8 mouse cellular contexts compared by ENCODE assay signal in the genomic region with DNA sequence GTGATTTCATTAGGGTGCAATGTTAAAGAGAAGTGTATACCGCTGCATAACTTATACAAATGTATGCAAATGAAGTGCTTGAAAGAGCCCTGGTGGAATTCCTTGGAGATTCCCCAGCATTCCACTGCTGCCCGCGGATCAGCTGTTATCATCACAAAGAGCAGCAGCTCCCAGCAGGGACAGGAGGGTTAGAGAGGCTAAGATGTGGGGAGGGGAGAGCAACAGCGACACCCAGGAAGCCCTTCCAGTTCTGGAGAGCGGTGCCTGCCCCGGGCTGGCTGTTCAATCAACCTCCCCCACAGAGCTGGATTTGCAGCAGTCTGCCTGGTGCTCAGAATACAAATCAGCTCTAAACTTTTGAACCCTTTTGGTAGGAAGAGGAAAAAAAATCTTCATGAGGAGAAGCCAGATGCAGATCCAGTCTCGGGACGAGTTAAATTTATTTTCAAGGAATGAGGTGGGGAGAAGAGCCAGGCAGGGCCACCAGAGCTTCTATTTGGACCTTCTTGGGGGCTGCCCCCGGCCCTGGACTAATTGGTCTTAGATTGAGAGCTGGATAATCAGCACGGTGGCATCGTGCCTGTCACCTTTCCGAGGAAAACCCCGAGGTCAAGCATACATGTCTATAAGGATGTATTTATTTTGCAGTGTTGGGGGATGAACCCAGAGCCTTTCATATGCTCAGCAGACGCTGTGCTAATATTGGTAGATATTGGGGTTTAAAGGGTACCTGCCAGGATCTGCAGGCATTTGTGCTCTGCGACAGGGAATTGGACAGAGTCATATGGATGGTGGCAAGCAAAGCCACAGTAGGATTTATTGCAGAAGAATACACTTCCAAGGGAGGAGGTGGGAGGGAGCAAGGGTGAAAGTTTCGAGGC.
A peak's percentile ranks its signal among the peaks of the same experiment; 100 is the strongest.
DNase-seq lines count a peak whose midpoint lies in the region; ATAC-seq and TF ChIP-seq lines count a peak whose summit lies in the region.

No protein-coding gene starts in this region.

- 0 out of 2 replicates have a peak, but pooled peaks have one; percentile 53 for ATAC-seq in intestine, embryonic 14.5 days (replicated peaks; ENCODE audit: low FRiP score, low TSS enrichment, low read depth)
- ATAC-seq in intestine, postnatal 0 days = no peak
- peak; percentile 96 for ATAC-seq in hindbrain, embryonic 12.5 days (ENCODE audit: low FRiP score)
- peak; percentile 97 for ATAC-seq in neural tube, embryonic 13.5 days (ENCODE audit: low read depth)
- ATAC-seq in erythroid progenitor cell, adult 5-6 weeks (replicated peaks; ENCODE audit: low FRiP score, poor library complexity, severe bottlenecking) = no peak
- ATAC-seq in monocyte, adult 5-6 weeks (replicated peaks; ENCODE audit: insufficient number of reproducible peaks, low FRiP score, low TSS enrichment, poor library complexity, severe bottlenecking) = no peak

- peak overlapping the region; percentile 24 for H3K4me2 ChIP-seq in intestine, embryonic 14.5 days (ENCODE audit: low read length)
- H3K4me2 ChIP-seq in intestine, postnatal 0 days (replicated peaks; ENCODE audit: low read depth) = no peak overlapping the region
- peak overlapping the region; percentile 37 for H3K4me2 ChIP-seq in hindbrain, embryonic 12.5 days (replicated peaks)
- peak overlapping the region; percentile 41 for H3K4me2 ChIP-seq in neural tube, embryonic 13.5 days

- H3K9ac ChIP-seq in intestine, embryonic 14.5 days (ENCODE audit: low read length) = no peak overlapping the region
- no peak overlapping the region for H3K9ac ChIP-seq in intestine, postnatal 0 days (ENCODE audit: low read depth, low read length)
- H3K9ac ChIP-seq in hindbrain, embryonic 12.5 days = no peak overlapping the region
- peak overlapping the region; percentile 45 for H3K9ac ChIP-seq in neural tube, embryonic 13.5 days

- DNase-seq in intestine, embryonic 14.5 days (ENCODE audit: low spot score) = peak; percentile 60
- peak; percentile 84 for DNase-seq in embryo, embryonic 11 days
- peak; percentile 40 to 53 for DNase-seq in layer of hippocampus, postnatal 36 days

- TF ChIP-seq CTCF in intestine, postnatal 0 days (IDR thresholded peaks at IDR 0.05; ENCODE audit: low read depth) = no peak; the same call in 1 of the 2 replicates

- no peaks in the 10 kb centered on the region for H3K9me3 ChIP-seq in intestine, embryonic 14.5 days (ENCODE audit: control insufficient read depth, low read length)
- H3K9me3 ChIP-seq in intestine, postnatal 0 days (ENCODE audit: control insufficient read depth) = no peaks in the 10 kb centered on the region
- no peaks in the 10 kb centered on the region for H3K9me3 ChIP-seq in hindbrain, embryonic 12.5 days (replicated peaks)
- H3K9me3 ChIP-seq in neural tube, embryonic 13.5 days = no peaks in the 10 kb centered on the region

- peak overlapping the region; percentile 24; the same call in 1 of the 2 replicates for H3K27ac ChIP-seq in intestine, embryonic 14.5 days (ENCODE audit: low read depth)
- H3K27ac ChIP-seq in intestine, postnatal 0 days (ENCODE audit: low read depth, low read length) = no peak overlapping the region
- H3K27ac ChIP-seq in hindbrain, embryonic 12.5 days = peak overlapping the region; percentile 86
- peak overlapping the region; percentile 90 for H3K27ac ChIP-seq in neural tube, embryonic 13.5 days (replicated peaks)

- H3K36me3 ChIP-seq in intestine, embryonic 14.5 days (ENCODE audit: control insufficient read depth, insufficient read depth, low read length) = no peaks in the 10 kb centered on the region
- H3K36me3 ChIP-seq in intestine, postnatal 0 days (ENCODE audit: control insufficient read depth, insufficient read depth) = no peaks in the 10 kb centered on the region
- no peaks in the 10 kb centered on the region for H3K36me3 ChIP-seq in hindbrain, embryonic 12.5 days
- H3K36me3 ChIP-seq in neural tube, embryonic 13.5 days = no peaks in the 10 kb centered on the region

- peaks cover 20% of the 10 kb centered on the region for H3K4me1 ChIP-seq in intestine, embryonic 14.5 days (replicated peaks; ENCODE audit: control insufficient read depth, insufficient read depth, low read length)
- H3K4me1 ChIP-seq in intestine, postnatal 0 days (replicated peaks; ENCODE audit: control insufficient read depth, insufficient read depth, low read length) = no peaks in the 10 kb centered on the region
- H3K4me1 ChIP-seq in hindbrain, embryonic 12.5 days = peaks cover 30% of the 10 kb centered on the region
- H3K4me1 ChIP-seq in neural tube, embryonic 13.5 days (replicated peaks) = peaks cover 33% of the 10 kb centered on the region

- H3K4me3 ChIP-seq in intestine, embryonic 14.5 days (ENCODE audit: low read depth, low read length) = no peak overlapping the region
- H3K4me3 ChIP-seq in intestine, postnatal 0 days (ENCODE audit: low read depth, low read length) = no peak overlapping the region
- H3K4me3 ChIP-seq in hindbrain, embryonic 12.5 days = no peak overlapping the region
- H3K4me3 ChIP-seq in neural tube, embryonic 13.5 days = no peak overlapping the region

- no peaks in the 10 kb centered on the region for H3K27me3 ChIP-seq in intestine, embryonic 14.5 days (replicated peaks; ENCODE audit: control insufficient read depth, insufficient read depth, low read length)
- H3K27me3 ChIP-seq in intestine, postnatal 0 days (replicated peaks; ENCODE audit: control insufficient read depth, insufficient read depth, low read length) = no peaks in the 10 kb centered on the region
- H3K27me3 ChIP-seq in hindbrain, embryonic 12.5 days = no peaks in the 10 kb centered on the region
- no peaks in the 10 kb centered on the region for H3K27me3 ChIP-seq in neural tube, embryonic 13.5 days

- 8% methylated on average over 16 of the region's 16 CpGs for WGBS in intestine, embryonic 14.5 days
- 11% methylated on average over 16 of the region's 16 CpGs for WGBS in intestine, postnatal 0 days
- WGBS in hindbrain, embryonic 12.5 days = 4% methylated on average over 16 of the region's 16 CpGs
- 2% methylated on average over 16 of the region's 16 CpGs for WGBS in neural tube, embryonic 13.5 days

Comparison
In these comparisons a context has a peak if more than half of its experiments do, and no peak if none do; other contexts are left out.
1. ATAC-seq: peak in intestine, embryonic 14.5 days (single experiment), hindbrain, embryonic 12.5 days (single experiment) and neural tube, embryonic 13.5 days (single experiment); none in intestine, postnatal 0 days (single experiment), erythroid progenitor cell, adult 5-6 weeks (single experiment) and monocyte, adult 5-6 weeks (single experiment).
2. Peak in every context shown above with its lines, with median percentiles within 50 percentile points of each other: DNase-seq.